Mouse (Mus musculus) stomach, postnatal 0 days (tissue): Measurements from ENCODE around the gene Tbc1d5. TPM values are rescaled to one million over a fixed set of nuclear protein-coding genes. Genes with fewer than 3 reads are reported as not detected.
A peak's percentile ranks its signal among the peaks of the same experiment; 100 is the strongest.

ENCODE experiments used
- ATAC-seq: fragments of 200-750 bp; cut with Nextera tagmentation; 2 replicates; pipeline ENCODE4 v1.8.0; 2017; ENCODE audit not compliant: low FRiP score, low TSS enrichment
- DNase-seq: peaks from one replicate; pipeline ENCODE4 v3.0.0-alpha.2; 2016; ENCODE audit warnings: low spot score
- H3K27ac ChIP-seq: fragments of 300-500 bp; sonication (generic); replicated peaks from 2 replicates; pipeline ENCODE4 v1.5.1; 2014; ENCODE audit warnings: mild to moderate bottlenecking, control low read depth
- H3K27me3 ChIP-seq: fragments of 300-500 bp; sonication (generic); 2 replicates; pipeline ENCODE4 v1.6.1; 2014; ENCODE audit warnings: low read length; ENCODE audit not compliant: control insufficient read depth, insufficient read depth
- H3K36me3 ChIP-seq: fragments of 300-500 bp; sonication (generic); 2 replicates; pipeline ENCODE4 v1.6.1; 2014; ENCODE audit warnings: low read length, mixed read lengths; ENCODE audit not compliant: control insufficient read depth, insufficient read depth
- H3K4me1 ChIP-seq: fragments of 300-500 bp; sonication (generic); replicated peaks from 2 replicates; pipeline ENCODE4 v1.6.1; 2014; ENCODE audit warnings: antibody characterized with exemption; ENCODE audit not compliant: control insufficient read depth, insufficient read depth
- H3K4me2 ChIP-seq: fragments of 300-500 bp; sonication (generic); replicated peaks from 2 replicates; pipeline ENCODE4 v1.6.1; 2014; ENCODE audit warnings: low read depth, mild to moderate bottlenecking, control low read depth, moderate library complexity
- H3K4me3 ChIP-seq: fragments of 300-500 bp; sonication (generic); 2 replicates; pipeline ENCODE4 v1.5.1; 2014; ENCODE audit warnings: low read depth, low read length, control low read depth
- H3K9ac ChIP-seq: fragments of 300-500 bp; sonication (generic); 2 replicates; pipeline ENCODE4 v1.6.1; 2014; ENCODE audit warnings: mild to moderate bottlenecking, low read length, control low read depth, mixed read lengths
- H3K9me3 ChIP-seq: fragments of 300-500 bp; sonication (generic); 2 replicates; pipeline ENCODE4 v1.6.1; 2016; ENCODE audit warnings: low read length; ENCODE audit not compliant: control insufficient read depth
- CTCF ChIP-seq: IDR thresholded peaks from 2 replicates; pipeline ENCODE4 v1.5.1; 2016; ENCODE audit warnings: antibody characterized with exemption, low read depth, mild to moderate bottlenecking, moderate library complexity
- EP300 ChIP-seq: optimal IDR thresholded peaks from 2 replicates; pipeline ENCODE3; 2016; ENCODE audit warnings: antibody characterized with exemption
- WGBS: fragments of 180-500 bp; shearing (Covaris S2); extraction: QIAGEN DNeasy Blood & Tissue Kit; methylation state at CpG from one replicate; pipeline ENCODE4 v1.1.7; 2014; 5-methylcytosine and 5-hydroxymethylcytosine counted together
- polyA plus RNA-seq: library from polyadenylated mRNA; unstranded; fragments of >200 nt; fragmentation: Nextera tagmentation; extraction: Ambion mirVana; gene quantifications from 2 replicates; pipeline ENCODE4 v1.2.1, GENCODE M21; 2015

The Tbc1d5 gene
- polyA plus RNA-seq, 1 experiment from 2014 or later: 2.8 TPM

DNA sequence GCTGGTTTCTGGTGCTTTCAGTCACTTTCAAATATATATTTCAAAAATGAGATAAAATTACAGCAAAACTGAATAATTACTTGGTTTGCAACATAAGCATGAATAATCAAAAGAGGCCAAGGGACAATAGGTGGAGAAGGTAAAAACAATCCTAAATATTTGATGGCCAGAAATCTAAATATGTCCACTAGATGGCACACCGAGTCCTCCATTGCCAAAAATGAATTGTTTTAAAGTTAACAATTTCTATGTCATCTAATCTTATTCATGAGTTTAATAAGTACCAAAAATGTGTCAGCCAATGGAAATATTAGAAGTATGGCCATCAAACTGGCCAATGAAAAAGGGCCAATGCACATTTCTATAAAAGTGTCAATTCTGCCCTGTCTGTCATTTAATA is 365.1 kb downstream of the Tbc1d5 start:
- H3K4me1 ChIP-seq: no peaks in the 10 kb centered on the region
- no peak overlapping the region for H3K27ac ChIP-seq
- no peaks in the 10 kb centered on the region for H3K9me3 ChIP-seq
- no peak overlapping the region for H3K4me3 ChIP-seq
- no peak overlapping the region for H3K9ac ChIP-seq
- no peaks in the 10 kb centered on the region for H3K36me3 ChIP-seq
- TF ChIP-seq EP300 (no peak), CTCF (peak; percentile 77)
- WGBS: 43% methylated on average over 1 of the region's 1 CpGs
- H3K27me3 ChIP-seq: no peaks in the 10 kb centered on the region
- no peak overlapping the region for H3K4me2 ChIP-seq
- ATAC-seq: no peak
- no peak for DNase-seq

GRCm38 (mm10) chr17:50813580-50813979 is 365.6 kb downstream of the Tbc1d5 start:
- Histone ChIP-seq H3K36me3 (no peaks in the 10 kb centered on the region), H3K4me1 (no peaks in the 10 kb centered on the region), H3K27ac (no peak overlapping the region), H3K4me3 (no peak overlapping the region), H3K9ac (no peak overlapping the region), H3K4me2 (no peak overlapping the region), H3K27me3 (no peaks in the 10 kb centered on the region), H3K9me3 (no peaks in the 10 kb centered on the region)
- TF ChIP-seq EP300 (no peak), CTCF (no peak)
- WGBS: 85% methylated on average over 6 of the region's 6 CpGs
- ATAC-seq (no peak), DNase-seq (no peak)

GRCm38 (mm10) chr17:50805631-50806030 is 373.5 kb downstream of the Tbc1d5 start:
- H3K27ac ChIP-seq: no peak overlapping the region
- DNase-seq (no peak), ATAC-seq (no peak)
- TF ChIP-seq CTCF (no peak), EP300 (no peak)
- no peak overlapping the region for H3K4me2 ChIP-seq
- no peak overlapping the region for H3K9ac ChIP-seq
- no peaks in the 10 kb centered on the region for H3K4me1 ChIP-seq
- no peak overlapping the region for H3K4me3 ChIP-seq
- no peaks in the 10 kb centered on the region for H3K27me3 ChIP-seq
- 80% methylated on average over 1 of the region's 1 CpGs for WGBS
- H3K36me3 ChIP-seq: no peaks in the 10 kb centered on the region
- no peaks in the 10 kb centered on the region for H3K9me3 ChIP-seq

GRCm38 (mm10) chr17:50803234-50803633 is 375.9 kb downstream of the Tbc1d5 start:
- no peak for TF ChIP-seq EP300
- no peak for TF ChIP-seq CTCF
- WGBS: 42% methylated on average over 6 of the region's 6 CpGs

DNA sequence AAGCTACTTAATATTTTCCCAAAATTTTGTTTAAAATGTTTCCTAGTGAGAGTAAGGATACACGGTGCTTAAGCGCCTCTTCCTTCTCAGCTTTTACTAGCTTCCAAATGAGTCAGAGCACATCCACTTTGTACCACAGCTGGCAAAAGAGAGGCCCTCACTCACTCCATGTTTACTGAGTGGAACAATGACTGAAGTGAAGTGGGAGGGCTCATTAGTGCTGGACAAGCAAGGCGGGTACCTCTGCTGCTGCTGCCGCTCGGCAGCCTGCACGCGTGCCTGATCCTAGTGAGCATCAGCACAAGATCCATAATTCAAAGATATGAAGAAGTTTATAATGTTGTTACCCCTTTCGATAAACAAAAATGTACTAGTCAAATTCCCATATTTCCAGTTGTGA is 376.8 kb downstream of the Tbc1d5 start:
- no peak for ATAC-seq
- DNase-seq: no peak
- Histone ChIP-seq H3K27ac (no peak overlapping the region), H3K27me3 (no peaks in the 10 kb centered on the region), H3K9ac (no peak overlapping the region), H3K9me3 (no peaks in the 10 kb centered on the region), H3K4me2 (no peak overlapping the region), H3K36me3 (no peaks in the 10 kb centered on the region), H3K4me3 (no peak overlapping the region), H3K4me1 (no peaks in the 10 kb centered on the region)
- WGBS: 53% methylated on average over 8 of the region's 8 CpGs
- TF ChIP-seq EP300: no peak
- TF ChIP-seq CTCF: no peak

More at GRCm38 (mm10) chr17:50803234-50803633, 375.9 kb downstream of the Tbc1d5 start:
- Histone ChIP-seq H3K4me2 (no peak overlapping the region), H3K4me3 (no peak overlapping the region), H3K9me3 (no peaks in the 10 kb centered on the region), H3K4me1 (no peaks in the 10 kb centered on the region), H3K36me3 (no peaks in the 10 kb centered on the region), H3K9ac (no peak overlapping the region), H3K27ac (no peak overlapping the region), H3K27me3 (no peaks in the 10 kb centered on the region)
- DNase-seq (no peak), ATAC-seq (no peak)

GRCm38 (mm10) chr17:50795445-50796095 is 383.6 kb downstream of the Tbc1d5 start:
- no peaks in the 10 kb centered on the region for H3K36me3 ChIP-seq
- H3K4me2 ChIP-seq: no peak overlapping the region
- no peak for TF ChIP-seq EP300
- peak; percentile 93 for TF ChIP-seq CTCF
- no peak overlapping the region for H3K27ac ChIP-seq
- no peaks in the 10 kb centered on the region for H3K4me1 ChIP-seq
- no peaks in the 10 kb centered on the region for H3K27me3 ChIP-seq
- WGBS: 71% methylated on average over 6 of the region's 6 CpGs
- H3K9me3 ChIP-seq: no peaks in the 10 kb centered on the region
- no peak overlapping the region for H3K9ac ChIP-seq
- ATAC-seq (peak; percentile 81), DNase-seq (peak; percentile 29)
- no peak overlapping the region for H3K4me3 ChIP-seq
